ENCODE assay signal across 1 mouse cellular context in genomic region chr5:73442176-73442575, GRCm38 (mm10).
TF ChIP-seq lines count a peak whose summit lies in the region.

No protein-coding gene starts in this region.

TF ChIP-seq in MEL, 35 proteins besides CTCF, POLR2A, EP300 and RAD21:
- peak; percentile 63; the same call in 1 of the 2 replicates for TF ChIP-seq MXI1 (IDR thresholded peaks at IDR 0.05; ENCODE audit: low read depth, low read length)
- TF ChIP-seq ETS1 (IDR thresholded peaks at IDR 0.05; ENCODE audit: low read depth, low read length), result peak; percentile 87
- TF ChIP-seq MAX (IDR thresholded peaks at IDR 0.05; ENCODE audit: low read length), result peak; percentile 55; the same call in 1 of the 2 replicates
- 0 out of 2 replicates have a peak, but pooled peaks have one; percentile 44 for TF ChIP-seq HCFC1 (IDR thresholded peaks at IDR 0.05; ENCODE audit: low read depth, low read length)
- peak; percentile 85 for TF ChIP-seq ZNF384 (IDR thresholded peaks at IDR 0.05; ENCODE audit: low read depth, low read length)
- TF ChIP-seq RCOR1 (IDR thresholded peaks at IDR 0.05; ENCODE audit: low read depth, low read length), result peak; percentile 67
- TF ChIP-seq ZC3H11A (IDR thresholded peaks at IDR 0.05; ENCODE audit: low read depth, low read length), result no peak
- peak; percentile 54; the same call in 1 of the 2 replicates for TF ChIP-seq GATA1 (IDR thresholded peaks at IDR 0.05; ENCODE audit: low read depth, low read length)
- peak; percentile 54; the same call in 1 of the 2 replicates for TF ChIP-seq TCF12 (IDR thresholded peaks at IDR 0.05; ENCODE audit: low read depth, low read length)
- TF ChIP-seq SIN3A (IDR thresholded peaks at IDR 0.05; ENCODE audit: low read length), result peak; percentile 62
- peak; percentile 39; the same call in 1 of the 2 replicates for TF ChIP-seq TAL1 (IDR thresholded peaks at IDR 0.05; ENCODE audit: low read length)
- TF ChIP-seq TBP (IDR thresholded peaks at IDR 0.05; ENCODE audit: low read depth, low read length), result no peak
- TF ChIP-seq MYC (IDR thresholded peaks at IDR 0.05; ENCODE audit: low read depth, low read length), result peak; percentile 75; the same call in 1 of the 2 replicates
- no peak for TF ChIP-seq GABPA (IDR thresholded peaks at IDR 0.05; ENCODE audit: low read depth, low read length)
- TF ChIP-seq JUND (IDR thresholded peaks at IDR 0.05; ENCODE audit: low read depth, low read length), result no peak
